In genomic region chr2:18068071-18068796, GRCm38 (mm10) we compare ENCODE assay signal across 23 mouse cellular contexts. TPM values are rescaled to one million over a fixed set of nuclear protein-coding genes. Genes with fewer than 3 reads are reported as not detected.
DNase-seq lines count a peak whose midpoint lies in the region; ATAC-seq and TF ChIP-seq lines count a peak whose summit lies in the region.
"Had no signal": no experiment of that assay in that cellular context is flagged by ENCODE, and none has a peak within 500 bp of the region (broad histone marks: within the 10 kb centered on the region; RNA-seq: fewer than 3 reads in every experiment).

No protein-coding gene starts in this region.

- no peak for DNase-seq in heart, adult 2 months
- no peak for DNase-seq in liver, postnatal 0 days
- no peak for DNase-seq in liver
- DNase-seq in kidney, postnatal 0 days (ENCODE audit: low spot score) = no peak
- no peak for DNase-seq in right cerebral cortex, postnatal 14 days
- DNase-seq in frontal cortex, postnatal 25 days (ENCODE audit: low spot score in 2 of 2) = no peak
- DNase-seq: adrenal gland, postnatal 36 days; cerebellum, adult 9-10 months; gastrocnemius, postnatal 25 days; heart, adult 18-20 months; lung, embryonic 14.5 days; right cerebral cortex, adult 18-20 months; thymus, adult 18-20 months; thymus, postnatal 36 days had no signal

- 0 out of 2 replicates have a peak, but pooled peaks have one; percentile 15 for TF ChIP-seq POLR2A in heart, adult 2 months (IDR thresholded peaks at IDR 0.05; ENCODE audit: insufficient read depth, low read depth, low read length)

- TF ChIP-seq CTCF in heart, adult 2 months (IDR thresholded peaks at IDR 0.05) = no peak
- no peak for TF ChIP-seq CTCF in liver, postnatal 0 days (IDR thresholded peaks at IDR 0.05; ENCODE audit: low read depth)
- TF ChIP-seq CTCF in kidney, postnatal 0 days (IDR thresholded peaks at IDR 0.05; ENCODE audit: low read depth) = no peak

- H3K27me3 ChIP-seq in heart, adult 2 months (ENCODE audit: control insufficient read depth, insufficient read depth, low read length) = no peaks in the 10 kb centered on the region
- H3K27me3 ChIP-seq in heart, embryonic 11.5 days (ENCODE audit: control insufficient read depth, insufficient read depth, low read length) = no peaks in the 10 kb centered on the region
- no peaks in the 10 kb centered on the region for H3K27me3 ChIP-seq in liver, postnatal 0 days (ENCODE audit: insufficient read depth, low read length)
- no peaks in the 10 kb centered on the region for H3K27me3 ChIP-seq in kidney, postnatal 0 days (ENCODE audit: insufficient read depth, low read length)
- H3K27me3 ChIP-seq: heart, embryonic 15.5 days; intestine, embryonic 15.5 days; neural tube, embryonic 15.5 days had no signal

- no peak overlapping the region for H3K9ac ChIP-seq in heart, adult 2 months (ENCODE audit: low read depth, low read length)
- no peak overlapping the region for H3K9ac ChIP-seq in heart, embryonic 11.5 days (ENCODE audit: low read depth, low read length)
- H3K9ac ChIP-seq in liver, postnatal 0 days (replicated peaks) = no peak overlapping the region
- no peak overlapping the region for H3K9ac ChIP-seq in kidney, postnatal 0 days (ENCODE audit: low read depth, low read length)
- H3K9ac ChIP-seq: heart, embryonic 15.5 days; intestine, embryonic 15.5 days; lung, embryonic 14.5 days; neural tube, embryonic 15.5 days had no signal

- no peak overlapping the region for H3K27ac ChIP-seq in heart, adult 2 months
- no peak overlapping the region for H3K27ac ChIP-seq in heart, embryonic 11.5 days (ENCODE audit: low read depth, low read length)
- H3K27ac ChIP-seq in liver, postnatal 0 days (ENCODE audit: low read depth) = peak overlapping the region; percentile 26; the same call in 1 of the 2 replicates
- peak overlapping the region; percentile 31; the same call in 1 of the 2 replicates for H3K27ac ChIP-seq in kidney, postnatal 0 days
- H3K27ac ChIP-seq: heart, embryonic 15.5 days; hindbrain, embryonic 10.5 days; intestine, embryonic 15.5 days; limb, embryonic 10.5 days; neural tube, embryonic 15.5 days had no signal

- TF ChIP-seq EP300 in heart, adult 2 months (IDR thresholded peaks at IDR 0.05; ENCODE audit: insufficient read depth, low read depth, low read length) = no peak
- no peak for TF ChIP-seq EP300 in liver, postnatal 0 days (IDR thresholded peaks at IDR 0.05; ENCODE audit: low read depth)

- H3K4me1 ChIP-seq in heart, adult 2 months (ENCODE audit: control insufficient read depth, insufficient read depth, low read length) = peaks cover 2% of the 10 kb centered on the region
- peaks cover 10% of the 10 kb centered on the region for H3K4me1 ChIP-seq in heart, embryonic 11.5 days (ENCODE audit: control insufficient read depth, insufficient read depth, low read length)
- peaks cover 8% of the 10 kb centered on the region for H3K4me1 ChIP-seq in liver, postnatal 0 days (ENCODE audit: insufficient read depth)
- H3K4me1 ChIP-seq in kidney, postnatal 0 days (replicated peaks; ENCODE audit: insufficient read depth, low read length) = peaks cover 6% of the 10 kb centered on the region; the same call in 1 of the 2 replicates

- H3K4me3 ChIP-seq in heart, adult 2 months = no peak overlapping the region
- H3K4me3 ChIP-seq in heart, embryonic 11.5 days (ENCODE audit: low read depth, low read length) = no peak overlapping the region
- H3K4me3 ChIP-seq in liver, postnatal 0 days (ENCODE audit: low read depth, low read length) = no peak overlapping the region
- no peak overlapping the region for H3K4me3 ChIP-seq in kidney, postnatal 0 days (replicated peaks; ENCODE audit: low read depth, low read length)
- H3K4me3 ChIP-seq: heart, embryonic 15.5 days; hindbrain, embryonic 10.5 days; intestine, embryonic 15.5 days; limb, embryonic 10.5 days; neural tube, embryonic 15.5 days had no signal

- H3K36me3 ChIP-seq in heart, adult 2 months (ENCODE audit: control insufficient read depth, insufficient read depth, low read length) = peaks cover 19% of the 10 kb centered on the region
- peaks cover 7% of the 10 kb centered on the region; the same call in 1 of the 2 replicates for H3K36me3 ChIP-seq in heart, embryonic 11.5 days (ENCODE audit: control insufficient read depth, insufficient read depth, low read length)
- peaks cover 15% of the 10 kb centered on the region for H3K36me3 ChIP-seq in liver, postnatal 0 days (replicated peaks; ENCODE audit: insufficient read depth, low read length)
- H3K36me3 ChIP-seq in kidney, postnatal 0 days (ENCODE audit: insufficient read depth, low read length) = no peaks in the 10 kb centered on the region

- WGBS in heart, adult 2 months = 98% methylated on average over 4 of the region's 4 CpGs
- 89% methylated on average over 4 of the region's 4 CpGs for WGBS in heart, embryonic 11.5 days (ENCODE audit: insufficient replicate concordance)
- WGBS in liver, postnatal 0 days (ENCODE audit: insufficient replicate concordance) = 82% methylated on average over 4 of the region's 4 CpGs
- WGBS in kidney, postnatal 0 days = 88% methylated on average over 4 of the region's 4 CpGs

- intact Hi-C loops in heart, adult 2 months (cut with DNase I) = no loop called here

- peaks cover 1% of the 10 kb centered on the region; the same call in 1 of the 2 replicates for H3K79me2 ChIP-seq in heart, adult 2 months (replicated peaks; ENCODE audit: control insufficient read depth, insufficient read depth, low read length)

- no peak overlapping the region for H3K4me2 ChIP-seq in heart, embryonic 11.5 days
- H3K4me2 ChIP-seq in liver, postnatal 0 days (ENCODE audit: low read depth, low read length) = no peak overlapping the region
- H3K4me2 ChIP-seq in kidney, postnatal 0 days (ENCODE audit: low read length) = no peak overlapping the region
- H3K4me2 ChIP-seq: heart, embryonic 15.5 days; intestine, embryonic 15.5 days; liver, embryonic 11.5 days; lung, embryonic 14.5 days; neural tube, embryonic 15.5 days had no signal

- ATAC-seq in heart, embryonic 11.5 days (replicated peaks; ENCODE audit: insufficient number of reproducible peaks, low FRiP score, low TSS enrichment) = no peak
- ATAC-seq in liver, postnatal 0 days = no peak
- no peak for ATAC-seq in kidney, postnatal 0 days (replicated peaks; ENCODE audit: low FRiP score, low read depth)
- ATAC-seq: forebrain, embryonic 14.5 days; hindbrain, embryonic 16.5 days; intestine, embryonic 15.5 days had no signal

- H3K9me3 ChIP-seq in heart, embryonic 11.5 days (replicated peaks; ENCODE audit: control insufficient read depth, low read length) = no peaks in the 10 kb centered on the region
- no peaks in the 10 kb centered on the region for H3K9me3 ChIP-seq in liver, postnatal 0 days (ENCODE audit: low read length)
- no peaks in the 10 kb centered on the region for H3K9me3 ChIP-seq in kidney, postnatal 0 days (replicated peaks; ENCODE audit: low read length)
- H3K9me3 ChIP-seq: heart, embryonic 15.5 days; hindbrain, embryonic 10.5 days; intestine, embryonic 15.5 days; limb, embryonic 10.5 days; neural tube, embryonic 15.5 days had no signal

RNA-seq across cellular contexts. Expression of gene Mllt10, which starts 13.2 kb away (rescaled TPM):
- total RNA-seq in heart, adult 2 months (2021) = 10 to 100 TPM; 32.5 to 32.8 TPM
- 20.6 and 23.3 TPM in 2 replicates for polyA plus RNA-seq in heart, adult 2 months (2012; rRNA removed)
- polyA plus RNA-seq in heart, embryonic 11.5 days (2014; fragmentation: Nextera tagmentation; extraction: Ambion mirVana) = 25.9 and 36.4 TPM in 2 replicates
- 20.7 and 22.4 TPM in 2 replicates for polyA plus RNA-seq in liver, postnatal 0 days (2015; fragmentation: Nextera tagmentation; extraction: Ambion mirVana)
- 48.9 and 49.2 TPM in 2 replicates for polyA plus RNA-seq in kidney, postnatal 0 days (2015; fragmentation: Nextera tagmentation; extraction: Ambion mirVana)

RNA-seq across cellular contexts. Expression of gene Skida1, which starts 19.4 kb away (rescaled TPM):
- 1 to 10 TPM; 1.7 to 4.5 TPM for total RNA-seq in heart, adult 2 months (2021)
- polyA plus RNA-seq in heart, adult 2 months (2012; rRNA removed) = 2.0 and 3.7 TPM in 2 replicates
- 6.0 and 6.4 TPM in 2 replicates for polyA plus RNA-seq in heart, embryonic 11.5 days (2014; fragmentation: Nextera tagmentation; extraction: Ambion mirVana)
- polyA plus RNA-seq in liver, postnatal 0 days (2015; fragmentation: Nextera tagmentation; extraction: Ambion mirVana) = 0.15 and 0.25 TPM in 2 replicates
- polyA plus RNA-seq in kidney, postnatal 0 days (2015; fragmentation: Nextera tagmentation; extraction: Ambion mirVana) = 7.7 and 7.8 TPM in 2 replicates

RNA-seq across cellular contexts. Expression of gene A930004D18Rik, which starts 30.7 kb away (rescaled TPM):
- 1 to 10 TPM; 3.4 to 4.5 TPM for total RNA-seq in heart, adult 2 months (2021)
- polyA plus RNA-seq in heart, adult 2 months (2012; rRNA removed) = 2.2 and 3.9 TPM in 2 replicates
- polyA plus RNA-seq in heart, embryonic 11.5 days (2014; fragmentation: Nextera tagmentation; extraction: Ambion mirVana) = 7.1 and 9.1 TPM in 2 replicates
- polyA plus RNA-seq in liver, postnatal 0 days (2015; fragmentation: Nextera tagmentation; extraction: Ambion mirVana) = 0.76 and 0.99 TPM in 2 replicates
- 14.9 and 17.9 TPM in 2 replicates for polyA plus RNA-seq in kidney, postnatal 0 days (2015; fragmentation: Nextera tagmentation; extraction: Ambion mirVana)

Comparison
In these comparisons a context has a peak if more than half of its experiments do, and no peak if none do; other contexts are left out.
1. H3K27ac ChIP-seq: peak in liver, postnatal 0 days (single experiment) and kidney, postnatal 0 days (single experiment); none in heart, adult 2 months (single experiment) and heart, embryonic 11.5 days (single experiment).